Mouse (Mus musculus): ENCODE measurements around the gene Cmss1.

Gene Cmss1

GRCm38 (mm10) chr16:57606444-57607227 is at the start of gene Cmss1:
TSS of gene Cmss1 (minus strand) at chr16:57606864.
- peak; percentile 92 for DNase-seq

- peak; percentile 40 for DNase-seq
These were observed 43.2 kb upstream of the Cmss1 start for GRCm38 (mm10) chr16:57649888-57650287.

GRCm38 (mm10) chr16:57641346-57641885 is 34.8 kb upstream of the Cmss1 start:
- DNase-seq: no peak

GRCm38 (mm10) chr16:57634766-57635165 is 28.1 kb upstream of the Cmss1 start:
- no peak for DNase-seq

GRCm38 (mm10) chr16:57634191-57634590 is 27.5 kb upstream of the Cmss1 start:
- DNase-seq: peak; percentile 86

- DNase-seq: peak; percentile 60
These were observed 5.1 kb upstream of the Cmss1 start for GRCm38 (mm10) chr16:57611768-57612167.

GRCm38 (mm10) chr16:57601031-57601430 is 5.6 kb downstream of the Cmss1 start:
- no peak for DNase-seq

- DNase-seq: no peak
These were observed 9.2 kb downstream of the Cmss1 start for GRCm38 (mm10) chr16:57597295-57597957.

GRCm38 (mm10) chr16:57593422-57594157 is 13.1 kb downstream of the Cmss1 start:
- peak; percentile 27 for DNase-seq

GRCm38 (mm10) chr16:57585201-57585600 is 21.5 kb downstream of the Cmss1 start:
- DNase-seq: no peak

GRCm38 (mm10) chr16:57582008-57582407 is 24.7 kb downstream of the Cmss1 start:
- DNase-seq: peak; percentile 41

- peak; percentile 29 for DNase-seq
These were observed 26.6 kb downstream of the Cmss1 start for GRCm38 (mm10) chr16:57580041-57580440.

GRCm38 (mm10) chr16:57577519-57577918 is 29.1 kb downstream of the Cmss1 start:
- DNase-seq: no peak

- DNase-seq: no peak
These were observed 30.8 kb downstream of the Cmss1 start for GRCm38 (mm10) chr16:57575764-57576388.

GRCm38 (mm10) chr16:57573831-57574230 is 32.8 kb downstream of the Cmss1 start:
- no peak for DNase-seq

- DNase-seq: no peak
These were observed 35.8 kb downstream of the Cmss1 start for GRCm38 (mm10) chr16:57570789-57571311.

- DNase-seq: no peak
These were observed 37.8 kb downstream of the Cmss1 start for GRCm38 (mm10) chr16:57568648-57569404.

GRCm38 (mm10) chr16:57566215-57566614 is 40.4 kb downstream of the Cmss1 start:
- DNase-seq: peak; percentile 33

GRCm38 (mm10) chr16:57564807-57565206 is 41.9 kb downstream of the Cmss1 start:
- no peak for DNase-seq

GRCm38 (mm10) chr16:57563453-57563852 is 43.2 kb downstream of the Cmss1 start:
- DNase-seq: no peak

- DNase-seq: no peak
These were observed 46.5 kb downstream of the Cmss1 start for GRCm38 (mm10) chr16:57560185-57560584.

- DNase-seq: no peak
These were observed 48.4 kb downstream of the Cmss1 start for GRCm38 (mm10) chr16:57558258-57558657.

Data from kidney, postnatal 10 days (tissue).